In genomic region chr16:23980201-23980870, GRCm38 (mm10) we compare ENCODE assay signal across 10 mouse cellular contexts. TPM values are rescaled to one million over a fixed set of nuclear protein-coding genes. Genes with fewer than 3 reads are reported as not detected.
DNase-seq lines count a peak whose midpoint lies in the region; ATAC-seq lines count a peak whose summit lies in the region.
"Had no signal": no experiment of that assay in that cellular context is flagged by ENCODE, and none has a peak within 500 bp of the region (broad histone marks: within the 10 kb centered on the region; RNA-seq: fewer than 3 reads in every experiment).

No protein-coding gene starts in this region.

- no peak for ATAC-seq in cerebellum, adult (ENCODE audit: insufficient number of reproducible peaks, low FRiP score, low TSS enrichment)
- no peak for ATAC-seq in hindbrain, embryonic 11.5 days (ENCODE audit: low FRiP score)
- no peak for ATAC-seq in midbrain, embryonic 11.5 days (ENCODE audit: low FRiP score)

- peak; percentile 42 for DNase-seq in cerebellum, adult 9-10 months
- DNase-seq in cerebellum, adult 9-11 months, result peak; percentile 40
- DNase-seq in hindbrain, embryonic 11.5 days (ENCODE audit: low spot score), result peak; percentile 29
- DNase-seq in midbrain, embryonic 11.5 days (ENCODE audit: low spot score, missing footprints), result peak; percentile 93
- no peak for DNase-seq in spleen, adult 12 weeks (ENCODE audit: low spot score)
- DNase-seq in adrenal gland, postnatal 4 days (ENCODE audit: low spot score in 2 of 2), result no peak
- no peak for DNase-seq in natural killer cell, adult 2 months (ENCODE audit: low spot score in 2 of 2)

- H3K4me3 ChIP-seq in hindbrain, embryonic 11.5 days (ENCODE audit: low read depth, low read length), result peak overlapping the region; percentile 24; the same call in 1 of the 2 replicates
- H3K4me3 ChIP-seq in midbrain, embryonic 11.5 days (ENCODE audit: low read depth, low read length), result peak overlapping the region; percentile 29

- WGBS in hindbrain, embryonic 11.5 days, result 5% methylated on average over 11 of the region's 11 CpGs
- WGBS in midbrain, embryonic 11.5 days, result 2% methylated on average over 11 of the region's 11 CpGs

- H3K4me2 ChIP-seq in hindbrain, embryonic 11.5 days (replicated peaks; ENCODE audit: low read depth, low read length), result no peak overlapping the region
- H3K4me2 ChIP-seq in midbrain, embryonic 11.5 days, result peak overlapping the region; percentile 49

- peaks cover 39% of the 10 kb centered on the region for H3K27me3 ChIP-seq in hindbrain, embryonic 11.5 days (ENCODE audit: control insufficient read depth, insufficient read depth, low read length)
- peaks cover 44% of the 10 kb centered on the region for H3K27me3 ChIP-seq in midbrain, embryonic 11.5 days (ENCODE audit: control insufficient read depth, insufficient read depth, low read length)

- H3K36me3 ChIP-seq in hindbrain, embryonic 11.5 days (ENCODE audit: control insufficient read depth, insufficient read depth, low read length), result no peaks in the 10 kb centered on the region
- no peaks in the 10 kb centered on the region for H3K36me3 ChIP-seq in midbrain, embryonic 11.5 days (ENCODE audit: control insufficient read depth, insufficient read depth, low read length)

- H3K9me3 ChIP-seq in hindbrain, embryonic 11.5 days (ENCODE audit: control insufficient read depth, low read length), result no peaks in the 10 kb centered on the region
- no peaks in the 10 kb centered on the region for H3K9me3 ChIP-seq in midbrain, embryonic 11.5 days (ENCODE audit: control insufficient read depth, low read length)

- H3K9ac ChIP-seq in hindbrain, embryonic 11.5 days (ENCODE audit: low read depth, low read length), result no peak overlapping the region
- H3K9ac ChIP-seq in midbrain, embryonic 11.5 days (ENCODE audit: low read length), result no peak overlapping the region

- H3K27ac ChIP-seq in hindbrain, embryonic 11.5 days (ENCODE audit: low read depth, low read length), result no peak overlapping the region
- no peak overlapping the region for H3K27ac ChIP-seq in midbrain, embryonic 11.5 days (ENCODE audit: low read depth, low read length)

- H3K4me1 ChIP-seq in hindbrain, embryonic 11.5 days (replicated peaks; ENCODE audit: control insufficient read depth, insufficient read depth, low read length), result no peaks in the 10 kb centered on the region; the same call in 1 of the 2 replicates
- H3K4me1 ChIP-seq in midbrain, embryonic 11.5 days (ENCODE audit: control insufficient read depth, insufficient read depth, low read length), result peaks cover 22% of the 10 kb centered on the region

RNA-seq across cellular contexts. Expression of gene Gm37419, which starts 7.9 kb away (rescaled TPM):
- polyA plus RNA-seq in hindbrain, embryonic 11.5 days (2014; fragmentation: Nextera tagmentation; extraction: Ambion mirVana), result not detected in 2 replicates
- not detected in 2 replicates for polyA plus RNA-seq in midbrain, embryonic 11.5 days (2014; fragmentation: Nextera tagmentation; extraction: Ambion mirVana)
- not detected for total RNA-seq in adrenal gland, postnatal 4 days (2021)
- total RNA-seq: heart, postnatal 36 days had no signal
- polyA plus RNA-seq: C2C12 had no signal

RNA-seq across cellular contexts. Expression of gene Bcl6, which starts 8.3 kb away (rescaled TPM):
- 0.06 and 0.11 TPM in 2 replicates for polyA plus RNA-seq in hindbrain, embryonic 11.5 days (2014; fragmentation: Nextera tagmentation; extraction: Ambion mirVana)
- polyA plus RNA-seq in midbrain, embryonic 11.5 days (2014; fragmentation: Nextera tagmentation; extraction: Ambion mirVana), result 0.11 TPM in 1 of 2 replicates, not detected in the other
- 10 to 100 TPM; 30.2 to 31.3 TPM for total RNA-seq in adrenal gland, postnatal 4 days (2021)

RNA-seq across cellular contexts. Expression of gene Rtp2, which starts 48.1 kb away (rescaled TPM):
- not detected in 2 replicates for polyA plus RNA-seq in hindbrain, embryonic 11.5 days (2014; fragmentation: Nextera tagmentation; extraction: Ambion mirVana)
- polyA plus RNA-seq in midbrain, embryonic 11.5 days (2014; fragmentation: Nextera tagmentation; extraction: Ambion mirVana), result not detected in 2 replicates
- total RNA-seq in adrenal gland, postnatal 4 days (2021), result not detected
- total RNA-seq: heart, postnatal 36 days had no signal
- polyA plus RNA-seq: C2C12 had no signal

Comparison
In these comparisons a context has a peak if more than half of its experiments do, and no peak if none do; other contexts are left out.
1. DNase-seq: peak in cerebellum, adult 9-10 months (single experiment), cerebellum, adult 9-11 months (single experiment), hindbrain, embryonic 11.5 days (single experiment) and midbrain, embryonic 11.5 days (single experiment); none in spleen, adult 12 weeks (single experiment), adrenal gland, postnatal 4 days (0 of 2) and natural killer cell, adult 2 months (0 of 2).